Mouse (Mus musculus): Measurements from ENCODE around the gene Pde10a.

DNA sequence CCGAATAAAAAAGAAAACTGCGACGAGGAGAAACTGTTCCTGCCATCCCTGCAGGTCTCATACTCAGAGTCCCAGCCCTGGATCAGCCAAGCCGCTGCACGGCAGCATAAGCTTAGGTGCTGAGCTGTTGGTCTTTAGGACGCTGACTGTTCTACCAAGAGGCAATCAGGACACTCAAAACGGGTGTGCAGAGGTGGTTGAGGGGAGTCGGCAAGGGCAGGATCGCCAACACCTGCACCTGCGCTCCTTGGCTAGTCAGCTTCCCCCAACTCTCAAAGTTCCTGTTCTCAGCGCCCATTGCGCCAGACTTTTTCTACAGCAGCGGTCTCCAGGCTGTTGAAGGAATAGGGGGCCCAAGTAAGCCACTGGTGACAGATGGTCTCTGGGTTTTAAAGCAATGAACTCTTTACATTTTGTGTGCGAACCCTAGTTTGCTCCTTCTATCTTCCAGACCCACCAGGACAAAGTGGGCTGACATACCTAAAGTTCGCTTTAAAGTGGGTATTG lies 274.8 kb downstream of the Pde10a start:
- TF ChIP-seq CHD2 (IDR thresholded peaks at IDR 0.05; ENCODE audit: low read depth, low read length) = no peak
- TF ChIP-seq MAFK (IDR thresholded peaks at IDR 0.05; ENCODE audit: insufficient read depth, low read depth, low read length) = no peak
- no peak for TF ChIP-seq ZNF384 (IDR thresholded peaks at IDR 0.05; ENCODE audit: low read depth, low read length)
- TF ChIP-seq HCFC1 (IDR thresholded peaks at IDR 0.05; ENCODE audit: borderline replicate concordance, insufficient read depth, low read length) = no peak

Measured in ES-E14 (cell line).